Mouse (Mus musculus) hindbrain, embryonic 13.5 days (tissue): Measurements from ENCODE around the gene 1110059E24Rik. TPM values are rescaled to one million over a fixed set of nuclear protein-coding genes. Genes with fewer than 3 reads are reported as not detected.
"Not testable (repeated sequence)": the region's sequence is repeated elsewhere in the genome, so short reads cannot be mapped to it uniquely, and the experiment has no call there.

Experiments
- ATAC-seq: fragments of 200-750 bp; cut with Nextera tagmentation; 2 replicates; pipeline ENCODE4 v1.8.0; 2017; ENCODE audit warnings: moderate TSS enrichment; ENCODE audit not compliant: low FRiP score
- H3K27ac ChIP-seq: fragments of 300-500 bp; sonication (generic); 2 replicates; pipeline ENCODE4 v1.5.1; 2015; ENCODE audit warnings: inconsistent platforms, mild to moderate bottlenecking, moderate library complexity
- H3K27me3 ChIP-seq: fragments of 300-500 bp; sonication (generic); 2 replicates; pipeline ENCODE4 v1.6.1; 2015; ENCODE audit warnings: mild to moderate bottlenecking, inconsistent platforms
- H3K36me3 ChIP-seq: fragments of 300-500 bp; sonication (generic); 2 replicates; pipeline ENCODE4 v1.6.1; 2015; ENCODE audit warnings: mild to moderate bottlenecking, inconsistent platforms
- H3K4me1 ChIP-seq: fragments of 300-500 bp; sonication (generic); replicated peaks from 2 replicates; pipeline ENCODE4 v1.6.1; 2015; ENCODE audit warnings: inconsistent platforms
- H3K4me2 ChIP-seq: fragments of 300-500 bp; sonication (generic); 2 replicates; pipeline ENCODE4 v1.6.1; 2015; ENCODE audit warnings: inconsistent platforms, mild to moderate bottlenecking, moderate library complexity
- H3K4me3 ChIP-seq: fragments of 300-500 bp; sonication (generic); 2 replicates; pipeline ENCODE4 v1.5.1; 2015; ENCODE audit warnings: mild to moderate bottlenecking, inconsistent platforms
- H3K9ac ChIP-seq: fragments of 300-500 bp; sonication (generic); 2 replicates; pipeline ENCODE4 v1.6.1; 2015; ENCODE audit warnings: mild to moderate bottlenecking, inconsistent platforms
- H3K9me3 ChIP-seq: fragments of 300-500 bp; sonication (generic); 2 replicates; pipeline ENCODE4 v1.6.1; 2016; ENCODE audit warnings: inconsistent platforms
- whole genome bisulfite sequencing: fragments of 180-500 bp; shearing (Covaris S2); methylation state at CpG from one replicate; pipeline ENCODE4 v1.1.7; 2015; 5-methylcytosine and 5-hydroxymethylcytosine counted together
- polyA plus RNA-seq: library from polyadenylated mRNA; unstranded; fragments of >200 nt; fragmentation: Nextera tagmentation; extraction: Ambion mirVana; gene quantifications from 2 replicates; pipeline ENCODE4 v1.2.1, GENCODE M21; 2015

1110059E24Rik gene
- polyA plus RNA-seq, 1 experiment from 2014 or later = 57.3 TPM

- H3K27ac ChIP-seq = no peak overlapping the region
- 84% methylated on average over 4 of the region's 4 CpGs for WGBS
Measured at GRCm38 (mm10) chr19:21645301-21645700, 7.5 kb downstream of the 1110059E24Rik start.

GRCm38 (mm10) chr19:21643935-21644334 is 8.8 kb downstream of the 1110059E24Rik start:
- Histone ChIP-seq H3K4me2 (no peak overlapping the region), H3K9me3 (no peaks in the 10 kb centered on the region), H3K27me3 (no peaks in the 10 kb centered on the region), H3K4me1 (peaks cover 10% of the 10 kb centered on the region), H3K36me3 (no peaks in the 10 kb centered on the region), H3K27ac (no peak overlapping the region), H3K9ac (no peak overlapping the region), H3K4me3 (no peak overlapping the region)
- no peak for ATAC-seq
- 82% methylated on average over 1 of the region's 1 CpGs for WGBS

More at GRCm38 (mm10) chr19:21645301-21645700, 7.5 kb downstream of the 1110059E24Rik start:
- Histone ChIP-seq H3K27me3 (no peaks in the 10 kb centered on the region), H3K4me2 (no peak overlapping the region), H3K9ac (no peak overlapping the region), H3K9me3 (no peaks in the 10 kb centered on the region), H3K4me1 (peaks cover 14% of the 10 kb centered on the region), H3K36me3 (no peaks in the 10 kb centered on the region), H3K4me3 (no peak overlapping the region)
- no peak for ATAC-seq

GRCm38 (mm10) chr19:21637672-21638071 is 15.1 kb downstream of the 1110059E24Rik start:
- H3K9ac ChIP-seq = no peak overlapping the region
- H3K4me3 ChIP-seq = no peak overlapping the region
- H3K4me1 ChIP-seq = no peaks in the 10 kb centered on the region
- no peak overlapping the region for H3K4me2 ChIP-seq
- no peak for ATAC-seq
- no peaks in the 10 kb centered on the region for H3K9me3 ChIP-seq
- 88% methylated on average over 7 of the region's 7 CpGs for WGBS
- H3K27me3 ChIP-seq = no peaks in the 10 kb centered on the region
- no peak overlapping the region for H3K27ac ChIP-seq
- H3K36me3 ChIP-seq = no peaks in the 10 kb centered on the region

GRCm38 (mm10) chr19:21636907-21637306 is 15.9 kb downstream of the 1110059E24Rik start:
- WGBS = 94% methylated on average over 3 of the region's 3 CpGs
- Histone ChIP-seq H3K9me3 (no peaks in the 10 kb centered on the region), H3K27ac (no peak overlapping the region), H3K4me3 (no peak overlapping the region), H3K4me2 (no peak overlapping the region), H3K9ac (no peak overlapping the region), H3K27me3 (no peaks in the 10 kb centered on the region), H3K36me3 (no peaks in the 10 kb centered on the region), H3K4me1 (no peaks in the 10 kb centered on the region)
- ATAC-seq = no peak

GRCm38 (mm10) chr19:21635406-21635805 is 17.4 kb downstream of the 1110059E24Rik start:
- Histone ChIP-seq H3K27ac (no peak overlapping the region), H3K4me3 (no peak overlapping the region), H3K36me3 (no peaks in the 10 kb centered on the region), H3K4me2 (no peak overlapping the region), H3K9ac (no peak overlapping the region), H3K27me3 (no peaks in the 10 kb centered on the region), H3K4me1 (peaks cover 4% of the 10 kb centered on the region), H3K9me3 (no peaks in the 10 kb centered on the region)
- WGBS = 97% methylated on average over 2 of the region's 2 CpGs
- ATAC-seq = no peak

GRCm38 (mm10) chr19:21630656-21631331 is 22.0 kb downstream of the 1110059E24Rik start:
- no peak overlapping the region for H3K4me2 ChIP-seq
- H3K4me3 ChIP-seq = no peak overlapping the region
- H3K27me3 ChIP-seq = no peaks in the 10 kb centered on the region
- no peak for ATAC-seq
- H3K36me3 ChIP-seq = no peaks in the 10 kb centered on the region
- 70% methylated on average over 14 of the region's 14 CpGs for WGBS
- H3K27ac ChIP-seq = peak overlapping the region; percentile 40; the same call in 1 of the 2 replicates
- H3K9ac ChIP-seq = no peak overlapping the region
- no peaks in the 10 kb centered on the region for H3K9me3 ChIP-seq
- peaks cover 5% of the 10 kb centered on the region for H3K4me1 ChIP-seq

GRCm38 (mm10) chr19:21629501-21629900 is 23.3 kb downstream of the 1110059E24Rik start:
- Histone ChIP-seq H3K4me1 (peaks cover 5% of the 10 kb centered on the region), H3K9me3 (no peaks in the 10 kb centered on the region), H3K4me2 (no peak overlapping the region), H3K27ac (no peak overlapping the region), H3K27me3 (no peaks in the 10 kb centered on the region), H3K4me3 (no peak overlapping the region), H3K9ac (no peak overlapping the region), H3K36me3 (no peaks in the 10 kb centered on the region)
- no peak for ATAC-seq
- 53% methylated on average over 1 of the region's 1 CpGs for WGBS

GRCm38 (mm10) chr19:21629030-21629429 is 23.7 kb downstream of the 1110059E24Rik start:
- no peak overlapping the region for H3K4me3 ChIP-seq
- H3K36me3 ChIP-seq = no peaks in the 10 kb centered on the region
- H3K27me3 ChIP-seq = no peaks in the 10 kb centered on the region
- H3K9me3 ChIP-seq = no peaks in the 10 kb centered on the region
- H3K27ac ChIP-seq = no peak overlapping the region
- no peak for ATAC-seq
- 95% methylated on average over 1 of the region's 1 CpGs for WGBS
- H3K9ac ChIP-seq = no peak overlapping the region
- no peak overlapping the region for H3K4me2 ChIP-seq
- H3K4me1 ChIP-seq = peaks cover 5% of the 10 kb centered on the region

- H3K9ac ChIP-seq, H3K4me2 ChIP-seq, H3K27ac ChIP-seq, H3K4me3 ChIP-seq, H3K9me3 ChIP-seq, H3K4me1 ChIP-seq, H3K27me3 ChIP-seq, H3K36me3 ChIP-seq, ATAC-seq: not testable (repeated sequence)
- 70% methylated on average over 10 of the region's 11 CpGs for WGBS
Measured at GRCm38 (mm10) chr19:21628440-21628839, 24.3 kb downstream of the 1110059E24Rik start.

GRCm38 (mm10) chr19:21626271-21626988 is 26.3 kb downstream of the 1110059E24Rik start:
- Histone ChIP-seq H3K4me3 (no peak overlapping the region), H3K27me3 (no peaks in the 10 kb centered on the region), H3K9me3 (no peaks in the 10 kb centered on the region), H3K36me3 (no peaks in the 10 kb centered on the region), H3K4me2 (no peak overlapping the region), H3K4me1 (peaks cover 5% of the 10 kb centered on the region), H3K27ac (no peak overlapping the region), H3K9ac (no peak overlapping the region)
- 83% methylated on average over 6 of the region's 6 CpGs for WGBS
- ATAC-seq = no peak

- Histone ChIP-seq H3K9ac (no peak overlapping the region), H3K27ac (no peak overlapping the region), H3K9me3 (no peaks in the 10 kb centered on the region), H3K4me3 (no peak overlapping the region), H3K27me3 (no peaks in the 10 kb centered on the region), H3K4me2 (no peak overlapping the region), H3K4me1 (no peaks in the 10 kb centered on the region), H3K36me3 (no peaks in the 10 kb centered on the region)
- WGBS = 94% methylated on average over 4 of the region's 4 CpGs
- no peak for ATAC-seq
Measured at GRCm38 (mm10) chr19:21624148-21624535, 28.6 kb downstream of the 1110059E24Rik start.

- ATAC-seq = no peak
- no peaks in the 10 kb centered on the region for H3K36me3 ChIP-seq
- H3K9ac ChIP-seq = no peak overlapping the region
- no peak overlapping the region for H3K4me2 ChIP-seq
- H3K4me3 ChIP-seq = no peak overlapping the region
- H3K27me3 ChIP-seq = no peaks in the 10 kb centered on the region
- no peak overlapping the region for H3K27ac ChIP-seq
- WGBS = 85% methylated on average over 3 of the region's 3 CpGs
- no peaks in the 10 kb centered on the region for H3K4me1 ChIP-seq
- no peaks in the 10 kb centered on the region for H3K9me3 ChIP-seq
Measured at GRCm38 (mm10) chr19:21623410-21624147, 29.2 kb downstream of the 1110059E24Rik start.
